Mouse (Mus musculus) frontal cortex, postnatal 10 days (tissue): ENCODE results near the gene Wipf1.
A peak's percentile ranks its signal among the peaks of the same experiment; 100 is the strongest.

Experiments
- DNase-seq, 2 experiments: peaks; one replicate each; pipeline ENCODE4 v3.0.0; 2022; ENCODE audit warnings: low spot score in 2 of 2, mixed read lengths in 1 of 2

Gene Wipf1

GRCm38 (mm10) chr2:73540450-73541162, 11.1 kb upstream of the Wipf1 start:
- no peak for DNase-seq

GRCm38 (mm10) chr2:73539697-73540096, 10.2 kb upstream of the Wipf1 start:
- DNase-seq, result no peak

- no peak for DNase-seq
Measured at GRCm38 (mm10) chr2:73539141-73539540, 9.6 kb upstream of the Wipf1 start.

- no peak for DNase-seq
Measured at GRCm38 (mm10) chr2:73538590-73538989, 9.1 kb upstream of the Wipf1 start.

GRCm38 (mm10) chr2:73536091-73536783, 6.7 kb upstream of the Wipf1 start:
- DNase-seq, result no peak

- no peak for DNase-seq
Measured at GRCm38 (mm10) chr2:73534720-73535119, 5.2 kb upstream of the Wipf1 start.

GRCm38 (mm10) chr2:73530487-73530886, 953 bp upstream of the Wipf1 start:
- no peak for DNase-seq

- peak in 1 of 2 experiments; percentile 24 for DNase-seq
Measured at GRCm38 (mm10) chr2:73528516-73529355, 798 bp downstream of the Wipf1 start.

- DNase-seq, result no peak
Measured at GRCm38 (mm10) chr2:73527956-73528355, 1.6 kb downstream of the Wipf1 start.

GRCm38 (mm10) chr2:73526691-73527090, 2.8 kb downstream of the Wipf1 start:
- no peak for DNase-seq

- DNase-seq, result no peak
Measured at GRCm38 (mm10) chr2:73522891-73523290, 6.6 kb downstream of the Wipf1 start.

GRCm38 (mm10) chr2:73522336-73522735, 7.2 kb downstream of the Wipf1 start:
- no peak for DNase-seq

- DNase-seq, result no peak
Measured at GRCm38 (mm10) chr2:73521737-73522136, 7.8 kb downstream of the Wipf1 start.

- no peak for DNase-seq
Measured at GRCm38 (mm10) chr2:73518966-73519365, 10.6 kb downstream of the Wipf1 start.

GRCm38 (mm10) chr2:73518311-73518710, 11.2 kb downstream of the Wipf1 start:
- no peak for DNase-seq

GRCm38 (mm10) chr2:73514178-73514577, 15.4 kb downstream of the Wipf1 start:
- DNase-seq, result no peak

- DNase-seq, result no peak
Measured at GRCm38 (mm10) chr2:73513204-73513749, 16.3 kb downstream of the Wipf1 start.

GRCm38 (mm10) chr2:73512044-73512443, 17.5 kb downstream of the Wipf1 start:
- DNase-seq, result no peak

- no peak for DNase-seq
Measured at GRCm38 (mm10) chr2:73510731-73511360, 18.7 kb downstream of the Wipf1 start.

GRCm38 (mm10) chr2:73510025-73510288, 19.6 kb downstream of the Wipf1 start:
- DNase-seq, result no peak

GRCm38 (mm10) chr2:73509248-73510024, 20.1 kb downstream of the Wipf1 start:
- DNase-seq, result no peak
